Mouse (Mus musculus) liver, embryonic 14.5 days (tissue): Measurements from ENCODE around the gene Ppm1l. TPM values are rescaled to one million over a fixed set of nuclear protein-coding genes. Genes with fewer than 3 reads are reported as not detected.

Experiments
- ATAC-seq: fragments of 200-750 bp; cut with Nextera tagmentation; 2 replicates; pipeline ENCODE4 v1.8.0; 2017; ENCODE audit warnings: moderate number of reproducible peaks, mild to moderate bottlenecking, moderate library complexity; ENCODE audit not compliant: insufficient read depth
- DNase-seq, 3 experiments: peaks; one replicate each; pipeline ENCODE4 v3.0.0-alpha.2; 2012 to 2013; ENCODE audit warnings: low read depth in 3 of 3, low spot score in 3 of 3
- H3K27ac ChIP-seq: fragments of 300-500 bp; sonication (generic); 2 replicates; pipeline ENCODE4 v1.5.1; 2014; ENCODE audit warnings: moderate library complexity, mild to moderate bottlenecking, control low read depth, inconsistent platforms
- H3K27me3 ChIP-seq: fragments of 300-500 bp; sonication (generic); 2 replicates; pipeline ENCODE4 v1.6.1; 2014; ENCODE audit warnings: mild to moderate bottlenecking, low read length, moderate library complexity; ENCODE audit not compliant: control insufficient read depth, insufficient read depth
- H3K36me3 ChIP-seq: fragments of 300-500 bp; sonication (generic); replicated peaks from 2 replicates; pipeline ENCODE4 v1.6.1; 2014; ENCODE audit warnings: low read depth; ENCODE audit not compliant: control insufficient read depth, insufficient read depth
- H3K4me1 ChIP-seq, 2 experiments: fragments of 200-500 bp in 1 of 2; fragments of 300-500 bp in 1 of 2; sonication (generic) in 1 of 2; replicated peaks; 2 replicates each; pipeline ENCODE4 v1.6.1; 2012 to 2014; ENCODE audit warnings: antibody characterized with exemption in 1 of 2, inconsistent platforms in 1 of 2, low read length in 1 of 2; ENCODE audit not compliant: control insufficient read depth in 2 of 2, insufficient read depth in 2 of 2
- H3K4me2 ChIP-seq: fragments of 300-500 bp; sonication (generic); 2 replicates; pipeline ENCODE4 v1.6.1; 2014; ENCODE audit warnings: low read depth, mild to moderate bottlenecking, control low read depth, moderate library complexity
- H3K4me3 ChIP-seq, 2 experiments: fragments of 200-500 bp in 1 of 2; fragments of 300-500 bp in 1 of 2; sonication (generic) in 1 of 2; 2 replicates each; pipeline ENCODE4 v1.5.1; 2012 to 2014; ENCODE audit warnings: low read depth in 2 of 2, low read length in 2 of 2, mild to moderate bottlenecking in 2 of 2, control low read depth in 1 of 2, inconsistent platforms in 1 of 2, moderate library complexity in 1 of 2; ENCODE audit not compliant: insufficient read depth in 1 of 2
- H3K9ac ChIP-seq: fragments of 300-500 bp; sonication (generic); replicated peaks from 2 replicates; pipeline ENCODE4 v1.6.1; 2014; ENCODE audit warnings: mild to moderate bottlenecking, control low read depth, moderate library complexity
- H3K9me3 ChIP-seq: fragments of 300-500 bp; sonication (generic); 2 replicates; pipeline ENCODE4 v1.6.1; 2016; ENCODE audit warnings: low read length, mixed read lengths; ENCODE audit not compliant: control insufficient read depth
- CTCF ChIP-seq: IDR thresholded peaks from 2 replicates; pipeline ENCODE4 v1.5.1; 2016; ENCODE audit warnings: antibody characterized with exemption, low read depth, control low read depth
- EP300 ChIP-seq: IDR thresholded peaks from 2 replicates; pipeline ENCODE4 v1.6.1; 2016; ENCODE audit warnings: antibody characterized with exemption, low read depth
- WGBS: fragments of 180-500 bp; shearing (Covaris S2); extraction: QIAGEN DNeasy Blood & Tissue Kit; methylation state at CpG from one replicate; pipeline ENCODE4 v1.1.7; 2014; ENCODE audit not compliant: insufficient replicate concordance; 5-methylcytosine and 5-hydroxymethylcytosine counted together
- polyA plus RNA-seq, 2 experiments: library from polyadenylated mRNA; depleted of rRNA in 1 of 2; stranded (reverse) in 1 of 2; unstranded in 1 of 2; fragments of >200 nt; fragmentation: Nextera tagmentation in 1 of 2; extraction: Ambion mirVana in 1 of 2; gene quantifications; 2 replicates each; pipeline versions ENCODE4 v1.2.1 to v1.2.3; 2012 to 2014

Ppm1l gene
- polyA plus RNA-seq, 2 experiments: 2.4 to 3.7 TPM

DNA sequence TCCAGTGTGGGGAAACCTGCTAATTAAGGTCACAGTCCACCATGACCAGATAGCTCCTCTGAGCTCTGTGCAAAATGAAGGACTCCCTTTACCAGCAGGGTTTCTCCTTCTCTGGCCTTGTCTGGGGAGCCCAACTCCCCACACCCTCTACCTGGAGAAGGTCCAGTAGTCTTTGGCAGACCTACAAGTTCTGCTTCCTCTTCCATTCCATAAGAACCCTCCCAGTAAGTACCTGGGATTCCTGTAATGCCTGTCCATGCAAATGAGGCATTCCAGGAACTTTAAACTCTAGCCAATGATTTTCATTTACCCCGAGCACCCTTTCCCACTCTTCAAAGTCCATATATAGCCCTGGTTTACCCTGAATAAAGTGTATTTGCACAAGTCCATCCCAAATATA, 24.0 kb upstream of the Ppm1l start:
- H3K9ac ChIP-seq: no peak overlapping the region
- H3K4me1 ChIP-seq: no peaks in the 10 kb centered on the region
- H3K36me3 ChIP-seq: no peaks in the 10 kb centered on the region
- no peak overlapping the region for H3K4me2 ChIP-seq
- no peak for DNase-seq
- H3K27ac ChIP-seq: no peak overlapping the region
- no peak for ATAC-seq
- H3K4me3 ChIP-seq: no peak overlapping the region
- no peak for TF ChIP-seq CTCF
- no peak for TF ChIP-seq EP300
- no peaks in the 10 kb centered on the region for H3K9me3 ChIP-seq
- no peaks in the 10 kb centered on the region for H3K27me3 ChIP-seq
- WGBS: 52% methylated on average over 1 of the region's 1 CpGs

DNA sequence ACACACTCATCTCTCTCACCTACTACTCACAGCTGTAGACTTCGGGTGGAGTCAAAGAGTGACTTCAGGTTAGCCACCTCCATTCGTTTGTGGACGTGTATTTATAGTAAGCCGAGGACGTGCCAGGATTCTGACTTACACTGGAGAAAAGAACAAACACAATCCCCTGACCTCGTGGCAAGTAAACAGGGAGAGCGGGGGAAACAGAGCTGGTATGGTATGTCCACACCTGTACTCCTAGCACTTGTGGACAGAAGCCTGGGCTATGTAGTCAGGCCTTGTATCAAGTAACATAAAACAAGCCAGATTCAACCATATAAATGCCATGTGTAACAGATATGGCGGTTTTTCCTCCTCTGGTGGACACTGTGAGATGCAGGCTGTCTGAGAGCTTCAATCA, 20.4 kb upstream of the Ppm1l start:
- H3K9me3 ChIP-seq: no peaks in the 10 kb centered on the region
- H3K9ac ChIP-seq: no peak overlapping the region
- DNase-seq: no peak
- 56% methylated on average over 8 of the region's 8 CpGs for WGBS
- no peaks in the 10 kb centered on the region for H3K36me3 ChIP-seq
- no peak overlapping the region for H3K4me2 ChIP-seq
- no peaks in the 10 kb centered on the region for H3K4me1 ChIP-seq
- H3K27ac ChIP-seq: no peak overlapping the region
- H3K4me3 ChIP-seq: no peak overlapping the region
- no peak for ATAC-seq
- TF ChIP-seq EP300 (no peak), CTCF (no peak)
- H3K27me3 ChIP-seq: no peaks in the 10 kb centered on the region

DNA sequence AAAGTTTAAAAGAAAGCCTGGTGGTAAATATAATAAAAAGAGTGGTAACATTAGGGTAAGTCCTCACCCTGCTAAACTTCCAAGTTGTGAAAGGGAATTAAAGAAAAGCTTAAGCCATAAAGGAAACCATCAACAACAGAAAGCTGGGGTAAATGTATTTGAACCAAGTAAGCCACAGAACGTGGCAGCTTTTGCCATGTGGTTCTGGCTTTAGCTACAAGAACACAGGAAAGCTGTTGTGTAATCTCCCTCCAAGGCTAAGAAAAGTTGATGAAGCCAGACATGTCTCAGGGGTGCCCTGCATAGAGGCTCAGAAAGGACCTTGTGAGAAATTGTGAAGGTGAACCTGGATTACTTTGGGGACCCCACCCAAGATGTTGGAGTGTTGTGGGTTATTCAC, 16.5 kb upstream of the Ppm1l start:
- H3K4me2 ChIP-seq: no peak overlapping the region
- H3K27ac ChIP-seq: no peak overlapping the region
- H3K4me1 ChIP-seq: no peaks in the 10 kb centered on the region
- no peaks in the 10 kb centered on the region for H3K36me3 ChIP-seq
- WGBS: 33% methylated on average over 1 of the region's 1 CpGs
- no peak overlapping the region for H3K4me3 ChIP-seq
- TF ChIP-seq CTCF (no peak), EP300 (no peak)
- H3K9me3 ChIP-seq: no peaks in the 10 kb centered on the region
- DNase-seq: no peak
- H3K9ac ChIP-seq: no peak overlapping the region
- no peaks in the 10 kb centered on the region for H3K27me3 ChIP-seq
- ATAC-seq: no peak

- Histone ChIP-seq H3K4me3 (peak overlapping the region; percentile 96 to 98), H3K27ac (peak overlapping the region; percentile 77), H3K36me3 (no peaks in the 10 kb centered on the region), H3K4me1 (peaks cover 2 to 10% of the 10 kb centered on the region in 2 experiments), H3K4me2 (peak overlapping the region; percentile 86), H3K27me3 (no peaks in the 10 kb centered on the region), H3K9ac (peak overlapping the region; percentile 85), H3K9me3 (no peaks in the 10 kb centered on the region)
- ATAC-seq: peak; percentile 7
- DNase-seq: peak in 1 of 3 experiments; percentile 12
- TF ChIP-seq CTCF: no peak
- TF ChIP-seq EP300: no peak
- 1% methylated on average over 18 of the region's 18 CpGs for WGBS
Observed at GRCm38 (mm10) chr3:69315810-69316390, 761 bp upstream of the Ppm1l start.

DNA sequence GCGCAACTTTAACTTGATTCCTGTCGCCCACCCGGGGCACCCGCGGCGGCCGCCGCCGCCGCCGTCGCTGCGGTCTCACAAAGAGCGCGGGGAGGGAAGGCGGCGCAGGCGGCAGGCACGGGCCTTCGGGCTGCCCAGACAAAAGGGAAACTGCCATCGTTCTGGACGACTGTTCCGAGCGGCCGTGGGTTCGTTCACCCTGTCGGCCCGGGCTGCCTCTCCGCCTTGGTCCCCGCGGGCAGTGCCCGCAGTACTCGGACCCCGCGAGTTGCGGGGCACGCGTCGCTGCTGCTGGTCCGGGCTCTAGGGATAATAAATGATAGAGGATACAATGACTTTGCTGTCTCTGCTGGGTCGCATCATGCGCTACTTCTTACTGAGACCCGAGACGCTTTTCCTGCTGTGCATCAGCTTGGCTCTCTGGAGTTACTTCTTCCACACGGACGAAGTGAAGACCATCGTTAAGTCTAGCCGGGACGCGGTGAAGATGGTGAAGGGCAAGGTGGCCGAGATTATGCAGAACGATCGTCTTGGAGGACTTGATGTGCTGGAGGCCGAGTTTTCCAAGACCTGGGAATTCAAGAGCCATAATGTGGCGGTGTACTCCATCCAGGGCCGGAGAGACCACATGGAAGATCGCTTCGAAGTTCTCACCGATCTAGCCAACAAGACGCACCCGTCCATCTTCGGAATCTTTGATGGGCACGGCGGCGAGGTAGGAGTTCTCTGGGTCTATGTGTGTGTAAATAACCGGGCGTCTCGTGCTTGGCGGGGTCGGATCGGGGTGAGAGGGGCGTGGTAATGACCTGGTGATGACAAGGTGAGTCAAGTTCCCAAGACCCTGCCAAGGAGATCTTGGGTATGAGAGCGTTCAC, 827 bp downstream of the Ppm1l start:
- DNase-seq: peak; percentile 24 to 47 (median 37)
- Histone ChIP-seq H3K4me2 (peak overlapping the region; percentile 88), H3K9me3 (no peaks in the 10 kb centered on the region), H3K9ac (peak overlapping the region; percentile 96), H3K27me3 (no peaks in the 10 kb centered on the region), H3K4me1 (peaks cover 12 to 20% of the 10 kb centered on the region in 2 experiments), H3K27ac (peak overlapping the region; percentile 87), H3K4me3 (peak overlapping the region; percentile 85 to 96), H3K36me3 (no peaks in the 10 kb centered on the region)
- peak; percentile 11 for ATAC-seq
- TF ChIP-seq EP300: no peak
- no peak for TF ChIP-seq CTCF
- WGBS: under 1% methylated on average over 73 of the region's 73 CpGs
